Mouse (Mus musculus): ENCODE results near the gene Rab6b. TPM values are rescaled to one million over a fixed set of nuclear protein-coding genes. Genes with fewer than 3 reads are reported as not detected.

The Rab6b gene
- total RNA-seq (2014; rRNA removed) (210 and 223 TPM in 2 replicates), polyA plus RNA-seq (2015; fragmentation: Nextera tagmentation; extraction: Ambion mirVana) (139 and 155 TPM in 2 replicates)

DNA sequence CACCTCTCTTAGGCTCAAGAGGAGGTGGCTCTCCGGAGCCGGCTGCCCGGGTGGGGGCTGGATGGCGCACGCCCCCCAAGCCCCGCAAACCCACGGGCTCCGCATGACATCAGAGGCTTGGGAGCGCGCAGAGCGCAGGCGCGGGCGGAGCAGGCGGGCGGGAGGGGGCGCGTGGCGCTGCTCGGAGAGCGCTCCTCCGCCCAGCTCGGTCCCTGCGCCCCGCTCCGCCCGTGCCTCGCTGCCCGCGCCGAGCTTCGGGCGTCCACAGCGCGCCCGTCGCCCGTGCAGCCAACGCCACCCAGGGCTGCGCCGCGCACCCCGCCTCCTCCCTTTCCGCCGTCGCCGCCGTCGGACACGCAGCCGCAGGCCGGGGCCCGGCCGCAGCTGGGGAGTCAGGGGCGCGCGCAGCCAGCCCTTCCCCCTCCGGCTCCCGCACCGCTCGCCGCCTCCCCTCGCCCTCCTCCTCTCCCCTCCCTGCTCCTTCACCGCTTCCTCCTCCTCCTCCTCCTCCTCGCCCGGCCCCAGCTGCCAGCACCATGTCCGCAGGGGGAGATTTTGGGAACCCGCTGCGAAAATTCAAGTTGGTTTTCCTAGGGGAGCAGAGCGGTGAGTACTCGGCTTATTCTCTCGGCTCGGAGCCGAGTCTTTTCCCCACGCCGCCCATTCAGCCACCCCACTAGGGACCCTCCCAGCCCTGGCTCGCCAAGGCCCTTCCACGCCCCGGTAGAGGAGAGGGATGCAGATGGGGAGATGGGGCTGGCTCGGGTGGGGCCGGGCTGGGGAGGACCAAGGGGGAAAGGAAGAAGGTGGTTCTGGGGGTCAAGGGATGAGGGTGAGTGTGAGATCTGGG, at the start of gene Rab6b:
Gene Rab6b, plus strand, starts transcription at position 167 of the 850 bp plus-strand sequence.
- peak within 1 kb of the TSS; percentile 94 for H3K9ac ChIP-seq (replicated peaks; ENCODE audit: low read length)
- H3K4me1 ChIP-seq (ENCODE audit: insufficient read depth, low read length): peaks cover 22% of the 10 kb centered on the region

DNA sequence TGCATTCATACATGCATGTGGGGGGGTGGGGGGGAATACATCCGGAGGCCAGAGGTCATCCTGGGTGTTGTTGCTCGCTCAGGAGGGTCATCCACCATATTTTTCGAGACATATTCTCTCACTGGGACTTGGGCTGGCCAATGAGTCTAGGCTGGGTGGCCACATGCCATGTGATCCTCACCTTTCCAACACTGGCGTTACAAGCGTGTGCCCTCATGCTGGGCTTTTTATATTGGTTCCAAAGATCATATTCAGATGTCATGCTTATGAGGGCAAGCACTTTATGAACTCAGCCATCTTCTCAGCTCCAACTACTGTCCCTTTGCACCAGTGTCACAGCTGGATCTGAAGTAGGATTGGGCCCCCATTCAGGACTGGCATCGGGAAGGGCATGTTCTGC, 48.0 kb upstream of the Rab6b start:
- Histone ChIP-seq H3K4me2 (ENCODE audit: low read depth, low read length) (no peak overlapping the region), H3K4me1 (ENCODE audit: insufficient read depth, low read length) (peaks cover 8% of the 10 kb centered on the region; the same call in 1 of the 2 replicates), H3K36me3 (ENCODE audit: insufficient read depth, low read length) (no peaks in the 10 kb centered on the region), H3K9ac (replicated peaks; ENCODE audit: low read length) (no peak overlapping the region), H3K27ac (no peak overlapping the region), H3K27me3 (ENCODE audit: insufficient read depth, low read length) (no peaks in the 10 kb centered on the region), H3K9me3 (ENCODE audit: low read length) (no peaks in the 10 kb centered on the region), H3K4me3 (ENCODE audit: low read length) (no peak overlapping the region)
- no peak for TF ChIP-seq CTCF (IDR thresholded peaks at IDR 0.05; ENCODE audit: low read depth)
- WGBS: 91% methylated on average over 6 of the region's 6 CpGs
- no peak for ATAC-seq
- no peak for DNase-seq (ENCODE audit: low spot score)

More for the DNA sequence above, at the start of gene Rab6b:
- peak within 1 kb of the TSS; percentile 87 for H3K4me2 ChIP-seq (ENCODE audit: low read depth, low read length)
- no peaks in the 10 kb centered on the region for H3K9me3 ChIP-seq (ENCODE audit: low read length)
- H3K36me3 ChIP-seq (ENCODE audit: insufficient read depth, low read length): no peaks in the 10 kb centered on the region
- peak; percentile 93 for DNase-seq (ENCODE audit: low spot score)
- H3K27me3 ChIP-seq (ENCODE audit: insufficient read depth, low read length): no peaks in the 10 kb centered on the region
- ATAC-seq: peak; percentile 85
- peak within 1 kb of the TSS; percentile 91 for H3K4me3 ChIP-seq (ENCODE audit: low read length)
- peak within 1 kb of the TSS; percentile 90 for H3K27ac ChIP-seq
- WGBS: 0% methylated on average over 64 of the region's 81 CpGs
- TF ChIP-seq CTCF (IDR thresholded peaks at IDR 0.05; ENCODE audit: low read depth): no peak

DNA sequence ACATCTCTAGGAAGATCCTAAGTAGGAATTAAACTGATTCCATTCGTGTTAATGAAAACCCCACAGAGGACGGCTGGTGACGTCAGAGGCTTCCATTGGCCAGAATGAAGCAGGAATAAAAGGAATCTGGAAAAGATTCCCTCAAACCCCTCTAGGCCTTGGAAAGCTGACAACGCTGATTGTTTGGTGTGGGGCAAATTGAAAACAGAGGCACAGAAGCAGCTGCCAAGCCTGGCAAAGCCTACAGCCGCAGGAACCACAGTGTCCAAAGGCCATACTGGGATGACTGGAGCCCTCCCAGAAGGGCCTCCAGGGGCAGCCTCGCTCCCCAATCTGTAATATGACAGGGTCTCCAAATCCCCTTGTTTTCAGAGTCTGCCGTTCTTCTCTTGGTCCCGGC, 44.7 kb upstream of the Rab6b start:
- ATAC-seq (peak; percentile 46; the same call in 1 of the 2 replicates), DNase-seq (ENCODE audit: low spot score) (peak; percentile 74)
- no peak overlapping the region for H3K4me2 ChIP-seq (ENCODE audit: low read depth, low read length)
- 55% methylated on average over 8 of the region's 8 CpGs for WGBS
- no peaks in the 10 kb centered on the region for H3K27me3 ChIP-seq (ENCODE audit: insufficient read depth, low read length)
- no peak overlapping the region for H3K9ac ChIP-seq (replicated peaks; ENCODE audit: low read length)
- H3K27ac ChIP-seq: peak overlapping the region; percentile 41; the same call in 1 of the 2 replicates
- H3K9me3 ChIP-seq (ENCODE audit: low read length): no peaks in the 10 kb centered on the region
- peaks cover 8% of the 10 kb centered on the region; the same call in 1 of the 2 replicates for H3K4me1 ChIP-seq (ENCODE audit: insufficient read depth, low read length)
- H3K36me3 ChIP-seq (ENCODE audit: insufficient read depth, low read length): no peaks in the 10 kb centered on the region
- H3K4me3 ChIP-seq (ENCODE audit: low read length): no peak overlapping the region
- TF ChIP-seq CTCF (IDR thresholded peaks at IDR 0.05; ENCODE audit: low read depth): no peak

- DNase-seq (ENCODE audit: low spot score) (peak; percentile 62), ATAC-seq (peak; percentile 76)
- WGBS: 67% methylated on average over 11 of the region's 11 CpGs
- Histone ChIP-seq H3K27ac (peak overlapping the region; percentile 41), H3K36me3 (ENCODE audit: insufficient read depth, low read length) (no peaks in the 10 kb centered on the region), H3K9me3 (ENCODE audit: low read length) (no peaks in the 10 kb centered on the region), H3K4me3 (ENCODE audit: low read length) (no peak overlapping the region), H3K4me2 (ENCODE audit: low read depth, low read length) (no peak overlapping the region), H3K4me1 (ENCODE audit: insufficient read depth, low read length) (peaks cover 8% of the 10 kb centered on the region; the same call in 1 of the 2 replicates), H3K27me3 (ENCODE audit: insufficient read depth, low read length) (no peaks in the 10 kb centered on the region), H3K9ac (replicated peaks; ENCODE audit: low read length) (no peak overlapping the region)
- no peak for TF ChIP-seq CTCF (IDR thresholded peaks at IDR 0.05; ENCODE audit: low read depth)
These were observed 43.9 kb upstream of the Rab6b start for GRCm38 (mm10) chr9:103067651-103068050.

DNA sequence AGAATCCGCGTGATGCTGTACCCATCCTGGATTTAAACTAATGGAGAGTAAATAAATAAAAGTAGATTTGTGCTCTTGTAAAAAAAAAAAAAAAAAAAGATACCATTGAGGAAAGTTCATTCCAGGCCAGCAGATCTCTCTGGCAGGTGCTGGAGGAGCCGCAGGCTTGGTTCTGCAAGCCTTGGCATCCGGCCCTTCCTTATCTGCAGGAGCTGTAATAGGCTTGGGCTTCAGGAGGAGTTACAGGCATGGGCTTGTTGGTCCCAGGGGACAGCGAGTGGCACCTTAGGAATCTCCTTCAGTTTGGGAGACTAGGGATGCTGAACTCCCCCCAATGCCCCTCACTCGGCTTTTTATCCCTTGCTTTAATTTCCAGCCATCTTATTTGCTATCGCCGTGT, 42.8 kb upstream of the Rab6b start:
- no peak overlapping the region for H3K4me3 ChIP-seq (ENCODE audit: low read length)

DNA sequence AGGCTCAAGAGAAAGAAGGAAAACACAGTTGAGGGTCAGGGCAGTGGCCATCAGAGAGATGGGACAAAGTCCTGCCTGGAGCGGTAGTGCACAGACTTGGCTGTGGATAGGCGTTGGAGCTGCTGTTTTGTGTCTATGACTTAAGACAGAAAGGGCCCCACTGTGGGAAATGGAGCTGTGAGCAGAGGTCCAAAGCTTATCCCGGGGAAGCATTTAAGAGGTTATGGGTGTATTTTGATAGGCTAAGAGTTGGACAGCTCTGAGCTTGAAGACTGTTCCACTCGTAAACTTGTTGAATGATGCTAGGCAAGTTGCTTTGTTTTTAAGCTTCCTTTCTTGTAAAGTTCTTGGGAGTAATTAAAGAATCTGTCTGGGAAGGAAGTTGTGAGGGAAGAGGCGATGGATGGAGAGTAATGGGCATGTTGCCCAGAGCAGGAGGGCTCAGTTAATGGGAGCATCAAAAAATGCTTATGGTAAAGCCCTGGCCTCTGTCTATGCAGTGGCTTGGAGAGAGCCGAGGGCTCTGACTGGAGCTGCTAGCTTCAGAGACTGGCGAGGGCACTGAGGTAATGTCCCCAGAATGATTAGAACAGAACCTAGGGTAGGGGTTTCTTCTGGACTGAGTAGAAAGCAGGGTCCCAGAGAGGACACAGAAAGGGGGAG, 39.9 kb upstream of the Rab6b start:
- ATAC-seq (no peak), DNase-seq (ENCODE audit: low spot score) (no peak)
- Histone ChIP-seq H3K27me3 (ENCODE audit: insufficient read depth, low read length) (no peaks in the 10 kb centered on the region), H3K9me3 (ENCODE audit: low read length) (no peaks in the 10 kb centered on the region), H3K27ac (no peak overlapping the region), H3K9ac (replicated peaks; ENCODE audit: low read length) (no peak overlapping the region), H3K4me1 (ENCODE audit: insufficient read depth, low read length) (peaks cover 8% of the 10 kb centered on the region; the same call in 1 of the 2 replicates), H3K4me3 (ENCODE audit: low read length) (no peak overlapping the region), H3K36me3 (ENCODE audit: insufficient read depth, low read length) (no peaks in the 10 kb centered on the region), H3K4me2 (ENCODE audit: low read depth, low read length) (no peak overlapping the region)
- WGBS: 69% methylated on average over 7 of the region's 7 CpGs
- no peak for TF ChIP-seq CTCF (IDR thresholded peaks at IDR 0.05; ENCODE audit: low read depth)

More for the DNA sequence above, 42.8 kb upstream of the Rab6b start:
- WGBS: 80% methylated on average over 8 of the region's 8 CpGs
- ATAC-seq (no peak), DNase-seq (ENCODE audit: low spot score) (no peak)
- no peaks in the 10 kb centered on the region for H3K9me3 ChIP-seq (ENCODE audit: low read length)
- H3K4me2 ChIP-seq (ENCODE audit: low read depth, low read length): no peak overlapping the region
- TF ChIP-seq CTCF (IDR thresholded peaks at IDR 0.05; ENCODE audit: low read depth): no peak
- H3K4me1 ChIP-seq (ENCODE audit: insufficient read depth, low read length): peaks cover 8% of the 10 kb centered on the region; the same call in 1 of the 2 replicates
- H3K36me3 ChIP-seq (ENCODE audit: insufficient read depth, low read length): no peaks in the 10 kb centered on the region
- no peak overlapping the region for H3K9ac ChIP-seq (replicated peaks; ENCODE audit: low read length)
- H3K27ac ChIP-seq: no peak overlapping the region
- H3K27me3 ChIP-seq (ENCODE audit: insufficient read depth, low read length): no peaks in the 10 kb centered on the region

Measured in hindbrain, postnatal 0 days (tissue).